Mouse (Mus musculus): ENCODE measurements around the gene Cd47. TPM values are rescaled to one million over a fixed set of nuclear protein-coding genes. Genes with fewer than 3 reads are reported as not detected.
A peak's percentile ranks its signal among the peaks of the same experiment; 100 is the strongest.

The Cd47 gene
- polyA plus RNA-seq (2015; fragmentation: Nextera tagmentation; extraction: Ambion mirVana), result 301 and 344 TPM in 2 replicates

DNA sequence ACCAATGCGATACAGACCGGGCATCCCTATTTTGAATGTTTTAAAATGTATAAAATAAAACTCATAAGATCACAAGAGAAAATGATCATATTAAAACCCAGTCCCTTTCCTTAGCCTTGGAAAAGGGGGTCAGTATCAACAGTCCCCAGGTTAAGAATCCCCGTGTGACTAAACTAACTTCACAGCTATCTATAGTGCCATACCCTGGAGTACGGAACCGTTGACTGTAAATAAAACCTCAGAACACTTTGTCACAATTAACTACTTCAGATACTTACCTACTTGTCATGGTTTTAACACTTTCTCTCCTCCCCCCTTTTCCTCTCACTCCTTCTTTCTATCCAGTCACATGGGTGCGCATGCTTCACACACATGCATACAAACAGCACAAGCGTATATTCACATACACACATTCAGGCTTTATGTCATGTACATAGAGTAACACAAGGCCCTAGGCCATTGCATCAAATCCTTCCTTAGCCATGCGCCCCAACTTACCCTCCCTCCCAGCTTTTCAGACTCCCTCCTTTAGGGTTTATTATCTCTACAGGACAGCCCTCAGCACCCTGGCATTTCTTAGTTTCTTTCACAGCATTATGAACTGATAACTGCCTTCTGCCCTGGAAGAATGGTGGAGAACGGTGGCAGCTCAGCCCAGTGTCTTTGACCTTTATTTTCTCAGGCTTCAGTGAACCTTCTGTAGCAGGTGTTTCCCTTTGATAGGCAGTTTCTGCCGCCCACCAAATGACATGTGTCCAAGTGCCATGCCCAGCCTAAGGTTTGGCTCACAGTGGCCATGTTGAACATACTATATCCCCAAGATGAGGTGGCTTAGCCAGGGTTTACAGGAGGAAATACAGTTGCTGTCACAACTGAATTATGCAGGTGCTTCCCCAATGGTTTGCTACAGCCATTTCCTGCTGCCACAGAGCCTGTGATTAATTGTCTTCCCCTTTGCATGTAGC, at the start of gene Cd47:
Gene Cd47 (plus strand): TSS at position 937 of the 965 bp plus-strand sequence.
- H3K4me3 ChIP-seq (replicated peaks), result peak within 1 kb of the TSS; percentile 12; the same call in 1 of the 2 replicates
- no peaks in the 10 kb centered on the region for H3K9me3 ChIP-seq (replicated peaks)
- H3K9ac ChIP-seq, result peak within 1 kb of the TSS; percentile 71
- peak; percentile 87 for DNase-seq
- peak within 1 kb of the TSS; percentile 99 for H3K27ac ChIP-seq
- H3K27me3 ChIP-seq, result no peaks in the 10 kb centered on the region
- ATAC-seq (ENCODE audit: low read depth), result peak; percentile 95
- peaks cover 92% of the 10 kb centered on the region for H3K4me1 ChIP-seq (replicated peaks)
- H3K4me2 ChIP-seq, result peak within 1 kb of the TSS; percentile 55
- H3K36me3 ChIP-seq, result no peaks in the 10 kb centered on the region
- WGBS (ENCODE audit: insufficient replicate concordance), result 24% methylated on average over 10 of the region's 10 CpGs

DNA sequence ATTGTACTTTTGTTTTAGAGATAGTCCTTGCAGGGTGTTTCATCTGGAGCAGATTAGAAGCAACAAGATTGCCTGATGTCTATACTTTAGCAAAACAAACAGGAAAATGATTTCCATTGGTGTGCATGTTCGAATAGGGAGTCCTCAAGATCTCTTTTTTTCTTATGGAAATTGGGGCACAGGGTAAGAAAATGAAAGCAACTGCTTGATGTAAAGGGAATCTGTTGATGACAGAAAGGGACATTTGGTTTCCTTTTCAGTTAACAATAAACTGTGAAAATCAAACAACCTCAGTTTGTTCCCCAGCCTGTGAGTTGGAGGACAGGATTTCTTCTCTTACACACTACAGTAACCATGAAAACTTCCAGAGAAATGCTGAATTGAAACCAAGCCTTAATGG, 47.4 kb upstream of the Cd47 start:
- DNase-seq, result no peak
- H3K9me3 ChIP-seq (replicated peaks), result no peaks in the 10 kb centered on the region
- H3K4me1 ChIP-seq (replicated peaks), result 0 out of 2 replicates have a peak, but pooled peaks cover 4% of the 10 kb centered on the region
- no peak for ATAC-seq (ENCODE audit: low read depth)
- H3K36me3 ChIP-seq, result no peaks in the 10 kb centered on the region
- WGBS (ENCODE audit: insufficient replicate concordance), result 73% methylated on average over 1 of the region's 1 CpGs
- no peak overlapping the region for H3K4me2 ChIP-seq
- H3K27ac ChIP-seq, result no peak overlapping the region
- no peak overlapping the region for H3K9ac ChIP-seq
- H3K27me3 ChIP-seq, result no peaks in the 10 kb centered on the region
- no peak overlapping the region for H3K4me3 ChIP-seq (replicated peaks)

DNA sequence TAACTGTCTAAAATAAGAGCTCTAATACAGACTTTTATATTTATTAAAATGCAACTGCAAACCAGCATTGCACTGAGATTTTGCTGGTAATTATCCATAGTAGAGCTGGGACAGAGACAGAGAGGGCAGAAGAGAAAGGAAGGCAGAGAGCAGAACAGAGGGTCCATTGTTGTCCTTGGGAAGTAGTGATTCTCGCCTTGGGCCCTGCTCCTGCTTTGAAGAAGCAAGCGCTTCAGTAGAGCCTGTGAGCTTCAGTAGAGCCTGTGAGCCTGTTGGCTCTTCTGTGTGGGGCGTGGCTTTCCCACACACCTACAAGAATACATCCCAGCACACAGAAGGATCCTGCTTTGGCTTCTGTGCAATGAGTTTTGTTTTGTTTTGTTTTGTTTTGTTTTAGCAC, 47.0 kb upstream of the Cd47 start:
- Histone ChIP-seq H3K4me2 (no peak overlapping the region), H3K4me1 (replicated peaks) (0 out of 2 replicates have a peak, but pooled peaks cover 4% of the 10 kb centered on the region)
- WGBS (ENCODE audit: insufficient replicate concordance), result 68% methylated on average over 3 of the region's 3 CpGs

DNA sequence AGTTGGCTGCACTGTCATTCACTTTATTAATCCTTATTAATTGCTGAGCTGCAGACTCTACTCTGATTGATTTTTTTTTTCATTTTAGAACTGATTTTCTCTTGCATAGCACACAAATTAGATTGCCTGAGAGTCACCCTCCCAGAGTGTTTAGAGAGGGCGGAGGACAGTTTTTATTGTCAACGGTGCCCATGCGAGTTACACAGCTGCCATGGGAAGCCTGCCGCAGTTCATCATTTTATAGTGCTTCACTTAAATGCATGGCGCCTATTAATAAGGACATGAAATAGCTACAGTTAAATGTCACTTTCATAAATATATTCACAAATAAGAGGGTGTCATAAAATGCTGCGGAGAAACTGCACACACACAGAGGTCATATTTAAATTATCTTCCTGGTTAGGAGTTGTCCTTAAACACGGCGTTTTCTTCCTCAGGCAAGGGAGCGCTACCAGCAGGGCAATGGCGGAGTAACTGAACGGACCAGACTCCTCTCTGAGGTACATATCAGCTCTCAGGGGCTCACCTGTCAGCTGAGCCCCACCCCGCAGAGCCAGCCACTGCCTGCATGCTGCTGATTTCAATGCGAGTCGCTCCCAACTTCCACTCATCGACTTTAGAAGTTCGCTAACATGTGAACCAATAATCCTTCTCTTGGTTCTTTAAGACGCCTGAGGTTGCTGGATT, 39.7 kb upstream of the Cd47 start:
- Histone ChIP-seq H3K27ac (no peak overlapping the region), H3K9ac (no peak overlapping the region), H3K4me3 (replicated peaks) (no peak overlapping the region), H3K36me3 (no peaks in the 10 kb centered on the region), H3K9me3 (replicated peaks) (no peaks in the 10 kb centered on the region), H3K4me1 (replicated peaks) (peaks cover 8% of the 10 kb centered on the region), H3K27me3 (no peaks in the 10 kb centered on the region), H3K4me2 (no peak overlapping the region)
- DNase-seq, result no peak
- WGBS (ENCODE audit: insufficient replicate concordance), result 78% methylated on average over 17 of the region's 17 CpGs
- 0 out of 2 replicates have a peak, but pooled peaks have one; percentile 29 for ATAC-seq (ENCODE audit: low read depth)

More for the DNA sequence above, 47.0 kb upstream of the Cd47 start:
- H3K27ac ChIP-seq, result no peak overlapping the region
- H3K27me3 ChIP-seq, result no peaks in the 10 kb centered on the region
- no peaks in the 10 kb centered on the region for H3K9me3 ChIP-seq (replicated peaks)
- no peaks in the 10 kb centered on the region for H3K36me3 ChIP-seq
- no peak for ATAC-seq (ENCODE audit: low read depth)
- no peak for DNase-seq
- H3K9ac ChIP-seq, result no peak overlapping the region
- H3K4me3 ChIP-seq (replicated peaks), result no peak overlapping the region

DNA sequence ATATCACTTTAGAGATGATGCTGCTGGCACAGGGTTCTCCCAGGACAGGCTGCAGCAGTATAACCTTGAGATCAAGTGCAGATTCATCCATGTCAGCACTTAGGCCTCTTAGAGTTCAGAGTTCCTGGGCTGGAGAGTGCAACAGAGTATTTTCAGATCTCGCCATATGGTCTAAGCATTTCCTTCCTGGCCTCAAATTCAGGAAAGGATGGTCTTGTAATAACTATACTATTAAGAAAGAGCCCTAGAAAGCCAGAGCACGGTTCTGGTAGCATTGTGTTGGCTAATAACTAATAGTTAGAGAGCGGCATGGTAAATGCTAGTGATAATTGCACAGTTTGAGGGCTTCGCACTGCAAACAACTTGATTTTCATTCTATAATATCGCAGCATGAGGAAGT, 38.4 kb upstream of the Cd47 start:
- Histone ChIP-seq H3K27me3 (no peaks in the 10 kb centered on the region), H3K4me2 (no peak overlapping the region), H3K36me3 (no peaks in the 10 kb centered on the region), H3K9me3 (replicated peaks) (no peaks in the 10 kb centered on the region), H3K4me1 (replicated peaks) (peaks cover 19% of the 10 kb centered on the region), H3K4me3 (replicated peaks) (no peak overlapping the region), H3K27ac (no peak overlapping the region), H3K9ac (no peak overlapping the region)
- no peak for DNase-seq
- no peak for ATAC-seq (ENCODE audit: low read depth)
- 68% methylated on average over 5 of the region's 5 CpGs for WGBS (ENCODE audit: insufficient replicate concordance)

GRCm38 (mm10) chr16:49766326-49766725, 34.0 kb upstream of the Cd47 start:
- Histone ChIP-seq H3K4me1 (replicated peaks) (peaks cover 58% of the 10 kb centered on the region), H3K9ac (peak overlapping the region; percentile 54), H3K36me3 (no peaks in the 10 kb centered on the region), H3K9me3 (replicated peaks) (no peaks in the 10 kb centered on the region), H3K4me2 (no peak overlapping the region), H3K4me3 (replicated peaks) (no peak overlapping the region), H3K27me3 (no peaks in the 10 kb centered on the region), H3K27ac (peak overlapping the region; percentile 79)
- DNase-seq (peak; percentile 45), ATAC-seq (ENCODE audit: low read depth) (peak; percentile 57)
- 23% methylated on average over 3 of the region's 3 CpGs for WGBS (ENCODE audit: insufficient replicate concordance)

GRCm38 (mm10) chr16:49768491-49769031, 31.8 kb upstream of the Cd47 start:
- H3K4me3 ChIP-seq (replicated peaks), result no peak overlapping the region
- 89% methylated on average over 4 of the region's 4 CpGs for WGBS (ENCODE audit: insufficient replicate concordance)
- no peak overlapping the region for H3K4me2 ChIP-seq
- 0 out of 2 replicates have a peak overlapping the region, but pooled peaks have one; percentile 4 for H3K9ac ChIP-seq
- no peaks in the 10 kb centered on the region for H3K27me3 ChIP-seq
- DNase-seq, result no peak
- no peak for ATAC-seq (ENCODE audit: low read depth)
- no peaks in the 10 kb centered on the region for H3K36me3 ChIP-seq
- H3K27ac ChIP-seq, result peak overlapping the region; percentile 99
- H3K4me1 ChIP-seq (replicated peaks), result peaks cover 76% of the 10 kb centered on the region
- no peaks in the 10 kb centered on the region for H3K9me3 ChIP-seq (replicated peaks)

DNA sequence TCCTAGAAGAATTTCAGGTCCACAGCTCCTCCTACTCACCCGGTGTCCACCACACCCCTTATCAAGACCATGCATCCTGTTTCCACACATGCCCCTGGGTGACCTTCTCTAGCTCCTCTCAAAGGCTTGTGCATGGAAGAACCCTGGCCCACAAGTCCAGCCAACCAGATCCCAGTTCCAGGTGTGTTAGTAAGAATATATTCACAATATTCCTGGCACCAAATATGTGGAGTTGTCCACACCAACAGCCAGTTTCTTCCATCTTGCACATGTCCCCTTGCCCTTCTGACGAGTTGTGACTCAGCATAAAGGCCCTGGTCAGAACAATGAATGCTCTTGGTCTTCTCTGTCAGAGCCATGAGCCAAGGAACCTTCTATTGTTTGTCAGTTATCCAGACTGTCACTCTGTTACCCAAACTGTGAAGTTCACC, 30.5 kb upstream of the Cd47 start:
- no peaks in the 10 kb centered on the region for H3K36me3 ChIP-seq
- peaks cover 89% of the 10 kb centered on the region for H3K4me1 ChIP-seq (replicated peaks)
- H3K4me3 ChIP-seq (replicated peaks), result no peak overlapping the region
- DNase-seq, result peak; percentile 77
- 8% methylated on average over 2 of the region's 2 CpGs for WGBS (ENCODE audit: insufficient replicate concordance)
- peak overlapping the region; percentile 52 for H3K9ac ChIP-seq
- H3K27ac ChIP-seq, result peak overlapping the region; percentile 99
- peak overlapping the region; percentile 32 for H3K4me2 ChIP-seq
- no peaks in the 10 kb centered on the region for H3K9me3 ChIP-seq (replicated peaks)
- ATAC-seq (ENCODE audit: low read depth), result peak; percentile 82
- H3K27me3 ChIP-seq, result no peaks in the 10 kb centered on the region

GRCm38 (mm10) chr16:49770320-49771189, 29.8 kb upstream of the Cd47 start:
- Histone ChIP-seq H3K36me3 (no peaks in the 10 kb centered on the region), H3K4me3 (replicated peaks) (no peak overlapping the region), H3K9ac (peak overlapping the region; percentile 52), H3K9me3 (replicated peaks) (no peaks in the 10 kb centered on the region), H3K27ac (peak overlapping the region; percentile 99), H3K4me1 (replicated peaks) (peaks cover 91% of the 10 kb centered on the region), H3K27me3 (no peaks in the 10 kb centered on the region), H3K4me2 (peak overlapping the region; percentile 32)
- ATAC-seq (ENCODE audit: low read depth) (no peak), DNase-seq (no peak)
- 23% methylated on average over 12 of the region's 12 CpGs for WGBS (ENCODE audit: insufficient replicate concordance)

DNA sequence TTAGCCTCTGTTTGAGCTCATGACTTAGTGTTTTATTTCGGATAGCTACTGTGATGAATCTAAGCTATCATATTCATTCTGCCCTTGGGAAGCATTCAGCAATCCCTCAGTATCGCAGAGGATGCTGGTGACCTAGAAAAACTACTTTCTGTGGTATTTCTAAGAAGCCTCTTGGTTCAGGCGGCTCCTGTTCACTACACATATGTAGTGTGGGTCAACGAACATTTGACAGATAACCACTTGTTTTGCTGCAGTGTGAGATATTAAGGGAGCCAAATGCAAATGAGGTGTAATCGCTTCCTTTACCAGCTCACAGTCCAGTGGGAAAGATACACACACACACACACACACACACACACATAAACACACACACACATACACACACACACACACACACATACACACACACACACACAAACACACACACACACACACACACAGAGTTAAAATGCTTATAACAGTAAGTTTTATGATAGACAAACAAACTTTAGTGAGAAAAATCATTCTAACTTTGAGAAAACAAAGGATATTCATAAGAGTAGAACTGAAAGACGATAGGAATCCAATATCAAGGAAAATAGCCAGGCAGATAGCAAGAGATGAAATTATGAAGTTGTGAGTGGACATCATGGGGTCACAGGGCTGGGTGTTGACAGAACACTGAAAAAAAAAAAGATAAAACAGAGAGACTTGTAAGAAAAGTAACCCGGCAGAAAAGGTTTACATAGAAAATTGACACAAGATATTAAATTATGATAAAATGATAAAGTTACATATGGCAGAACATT, 28.5 kb upstream of the Cd47 start:
- Histone ChIP-seq H3K9ac (peak overlapping the region; percentile 52), H3K4me1 (replicated peaks) (peaks cover 93% of the 10 kb centered on the region), H3K27me3 (no peaks in the 10 kb centered on the region), H3K9me3 (replicated peaks) (no peaks in the 10 kb centered on the region), H3K4me3 (replicated peaks) (no peak overlapping the region), H3K4me2 (peak overlapping the region; percentile 28), H3K27ac (peak overlapping the region; percentile 99), H3K36me3 (no peaks in the 10 kb centered on the region)
- ATAC-seq (ENCODE audit: low read depth) (peak; percentile 74), DNase-seq (peak; percentile 64)
- WGBS (ENCODE audit: insufficient replicate concordance), result 20% methylated on average over 7 of the region's 7 CpGs

Measured in liver, embryonic 13.5 days (tissue).